Mouse (Mus musculus) frontal cortex, postnatal 10 days (tissue): ENCODE data around the gene Npb.
"Not testable (repeated sequence)": the region's sequence is repeated elsewhere in the genome, so short reads cannot be mapped to it uniquely, and the experiment has no call there.

Experiments
- DNase-seq, 2 experiments: peaks; one replicate each; pipeline ENCODE4 v3.0.0; 2022; ENCODE audit warnings: low spot score in 2 of 2, mixed read lengths in 1 of 2

Gene Npb

GRCm38 (mm10) chr11:120608241-120609034 lies at the start of gene Npb:
Gene Npb, plus strand, starts transcription at chr11:120608477.
- no peak for DNase-seq

- not testable (repeated sequence) for DNase-seq
These were observed 49.4 kb upstream of the Npb start for GRCm38 (mm10) chr11:120558843-120559242.

- DNase-seq: no peak
These were observed 47.1 kb upstream of the Npb start for GRCm38 (mm10) chr11:120560952-120561728.

GRCm38 (mm10) chr11:120562949-120563348 lies 45.3 kb upstream of the Npb start:
- no peak for DNase-seq

- no peak for DNase-seq
These were observed 43.2 kb upstream of the Npb start for GRCm38 (mm10) chr11:120565114-120565513.

GRCm38 (mm10) chr11:120568324-120568723 lies 40.0 kb upstream of the Npb start:
- DNase-seq: no peak

GRCm38 (mm10) chr11:120571122-120571521 lies 37.2 kb upstream of the Npb start:
- no peak for DNase-seq

GRCm38 (mm10) chr11:120571754-120572416 lies 36.4 kb upstream of the Npb start:
- DNase-seq: no peak

GRCm38 (mm10) chr11:120572417-120572751 lies 35.9 kb upstream of the Npb start:
- DNase-seq: no peak

GRCm38 (mm10) chr11:120572752-120573584 lies 35.3 kb upstream of the Npb start, which contains the start of gene P4hb:
Gene P4hb, minus strand, starts transcription at chr11:120573253.
- peak; percentile 100 for DNase-seq

GRCm38 (mm10) chr11:120573585-120574277 lies 34.5 kb upstream of the Npb start:
- no peak for DNase-seq

- DNase-seq: no peak
These were observed 34.0 kb upstream of the Npb start for GRCm38 (mm10) chr11:120574278-120574600.

- DNase-seq: no peak
These were observed 33.2 kb upstream of the Npb start for GRCm38 (mm10) chr11:120575046-120575445.

- DNase-seq: no peak
These were observed 32.3 kb upstream of the Npb start for GRCm38 (mm10) chr11:120575940-120576339.

- DNase-seq: no peak
These were observed 31.8 kb upstream of the Npb start for GRCm38 (mm10) chr11:120576365-120576981.

GRCm38 (mm10) chr11:120577211-120578023 lies 30.9 kb upstream of the Npb start:
- no peak for DNase-seq

GRCm38 (mm10) chr11:120578024-120578693 lies 30.1 kb upstream of the Npb start:
- DNase-seq: no peak

- DNase-seq: no peak
These were observed 29.5 kb upstream of the Npb start for GRCm38 (mm10) chr11:120578694-120579243.
